Mouse (Mus musculus): ENCODE measurements at regions not wholly inside any gene's neighbourhood (a gene's known extent, or its start where the extent isn't known, plus 50 kb on each side); places are given as distances from the start of the nearest gene placed in this dataset.

DNA sequence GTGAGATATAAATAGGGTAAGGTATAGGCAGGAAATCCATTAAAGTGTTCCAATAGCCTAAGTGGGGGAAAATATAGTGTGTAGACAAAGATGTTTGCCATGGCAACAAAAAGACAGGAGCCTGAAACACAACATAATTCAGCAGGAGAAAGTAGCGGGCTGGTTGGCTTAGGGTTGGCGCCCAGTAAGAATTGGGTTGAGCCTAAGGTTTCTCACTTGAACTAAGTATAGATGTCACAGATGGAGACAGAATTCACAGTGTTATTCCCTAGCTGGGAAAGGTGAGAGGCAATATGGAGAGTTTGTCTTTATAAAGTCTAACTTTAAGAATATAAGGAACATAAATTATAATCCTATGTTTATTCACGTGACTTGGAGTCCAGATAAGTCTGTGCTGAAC lies 64.8 kb upstream of the Ogfrl1 start:
- Histone ChIP-seq H3K36me3 (ENCODE audit: insufficient read depth, low read length) (no peaks in the 10 kb centered on the region), H3K4me3 (replicated peaks; ENCODE audit: low read length) (no peak overlapping the region), H3K27me3 (ENCODE audit: insufficient read depth, low read length) (no peaks in the 10 kb centered on the region), H3K4me1 (replicated peaks; ENCODE audit: low read depth, low read length) (no peaks in the 10 kb centered on the region), H3K9me3 (ENCODE audit: low read length) (no peaks in the 10 kb centered on the region)
- TF ChIP-seq CTCF (conservative IDR thresholded peaks at IDR 0.05; ENCODE audit: low read length): no peak
- no peak for TF ChIP-seq POU5F1 (IDR thresholded peaks at IDR 0.05; ENCODE audit: borderline replicate concordance, low read length)
- no peak for TF ChIP-seq NANOG (IDR thresholded peaks at IDR 0.05; ENCODE audit: borderline replicate concordance, low read length)

DNA sequence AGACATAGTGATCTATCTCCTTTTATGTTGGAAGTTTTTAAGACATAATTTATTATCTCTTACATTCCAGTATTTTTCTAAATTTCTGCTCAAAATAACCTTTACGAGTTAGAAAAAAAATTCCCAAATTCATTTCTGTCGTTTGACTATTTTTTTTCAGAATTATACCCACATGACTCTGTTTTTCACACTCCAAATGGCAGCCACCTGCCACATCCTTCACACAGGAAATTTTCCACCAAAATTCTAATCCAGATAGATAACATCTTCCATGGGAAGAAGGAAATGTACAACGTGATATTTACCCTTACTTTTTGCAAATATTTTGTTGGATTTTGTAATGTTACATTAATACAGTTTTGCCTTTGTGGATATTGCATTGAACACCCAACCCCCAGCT lies 66.5 kb upstream of the Ogfrl1 start:
- TF ChIP-seq NANOG (IDR thresholded peaks at IDR 0.05; ENCODE audit: borderline replicate concordance, low read length) (no peak), POU5F1 (IDR thresholded peaks at IDR 0.05; ENCODE audit: borderline replicate concordance, low read length) (no peak), CTCF (conservative IDR thresholded peaks at IDR 0.05; ENCODE audit: low read length) (no peak)
- no peaks in the 10 kb centered on the region for H3K36me3 ChIP-seq (ENCODE audit: insufficient read depth, low read length)
- no peak overlapping the region for H3K4me3 ChIP-seq (replicated peaks; ENCODE audit: low read length)
- H3K4me1 ChIP-seq (replicated peaks; ENCODE audit: low read depth, low read length): no peaks in the 10 kb centered on the region
- H3K9me3 ChIP-seq (ENCODE audit: low read length): no peaks in the 10 kb centered on the region
- H3K27me3 ChIP-seq (ENCODE audit: insufficient read depth, low read length): no peaks in the 10 kb centered on the region

DNA sequence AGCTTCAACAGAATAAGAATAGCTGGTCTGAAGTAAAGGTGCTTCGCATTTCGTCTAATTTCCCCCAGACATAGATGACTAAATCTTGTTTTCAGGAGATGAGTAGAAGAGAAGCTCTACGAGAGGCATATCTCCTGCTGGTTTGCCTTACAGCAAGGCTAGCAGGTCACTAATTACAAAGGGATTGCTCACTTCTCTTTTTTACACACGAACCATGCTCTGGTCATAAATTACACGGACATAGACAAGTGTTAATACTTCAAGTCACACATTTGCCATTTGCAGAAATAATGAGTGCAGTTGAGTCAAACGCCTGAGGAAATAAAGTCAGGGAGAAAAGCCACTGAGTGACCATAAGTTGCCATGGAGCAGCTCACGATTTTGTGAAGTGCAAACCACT lies 68.8 kb upstream of the Ogfrl1 start:
- TF ChIP-seq POU5F1 (IDR thresholded peaks at IDR 0.05; ENCODE audit: borderline replicate concordance, low read length) (no peak), NANOG (IDR thresholded peaks at IDR 0.05; ENCODE audit: borderline replicate concordance, low read length) (no peak), CTCF (conservative IDR thresholded peaks at IDR 0.05; ENCODE audit: low read length) (no peak)
- no peaks in the 10 kb centered on the region for H3K4me1 ChIP-seq (replicated peaks; ENCODE audit: low read depth, low read length)
- no peaks in the 10 kb centered on the region for H3K36me3 ChIP-seq (ENCODE audit: insufficient read depth, low read length)
- H3K9me3 ChIP-seq (ENCODE audit: low read length): no peaks in the 10 kb centered on the region
- no peaks in the 10 kb centered on the region for H3K27me3 ChIP-seq (ENCODE audit: insufficient read depth, low read length)
- no peak overlapping the region for H3K4me3 ChIP-seq (replicated peaks; ENCODE audit: low read length)

DNA sequence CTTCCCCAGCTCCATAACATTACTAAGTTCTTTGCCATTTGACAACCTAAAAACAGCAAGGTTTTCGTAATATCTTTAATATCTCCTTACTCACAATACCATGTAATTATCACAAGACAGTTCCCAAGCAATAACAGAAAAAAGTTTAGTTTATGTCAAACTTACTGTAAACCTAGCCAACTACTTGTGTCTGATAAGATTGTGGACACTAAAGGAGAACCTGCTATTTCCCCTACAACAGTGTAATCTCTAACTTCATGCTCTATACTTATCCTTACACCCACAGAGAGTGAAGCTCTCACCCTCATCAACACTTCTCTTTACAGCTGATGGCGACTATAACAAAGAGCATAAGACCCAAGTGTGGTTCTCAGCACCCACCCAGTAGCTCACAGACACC lies 69.8 kb upstream of the Ogfrl1 start:
- Histone ChIP-seq H3K4me1 (replicated peaks; ENCODE audit: low read depth, low read length) (no peaks in the 10 kb centered on the region), H3K36me3 (ENCODE audit: insufficient read depth, low read length) (no peaks in the 10 kb centered on the region)

DNA sequence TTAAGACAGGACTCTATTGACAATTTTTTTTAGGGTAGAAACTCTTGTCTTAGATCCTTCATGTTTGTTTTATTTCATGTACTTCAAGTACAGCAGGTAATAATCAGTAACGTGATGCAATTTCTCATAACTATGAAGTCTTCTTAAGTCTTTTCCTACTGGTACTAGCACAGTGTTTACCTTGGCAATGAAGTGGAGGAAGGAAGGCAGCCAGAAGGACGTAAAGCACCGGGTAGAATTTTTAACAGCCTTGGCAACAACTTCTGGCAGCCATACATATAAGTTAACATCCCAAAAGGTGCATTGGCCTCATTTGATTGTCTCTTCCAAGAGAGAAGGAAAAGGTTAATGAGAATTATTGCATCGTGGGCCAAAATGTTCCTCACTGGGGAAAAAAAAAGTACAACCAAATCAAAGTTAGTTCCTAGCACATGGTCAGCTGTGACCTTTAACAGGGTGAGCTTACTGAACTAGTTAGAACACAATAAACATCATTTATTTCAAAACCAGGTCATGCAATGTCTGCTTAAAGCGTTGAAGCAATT lies 83.3 kb upstream of the Ogfrl1 start:
- Histone ChIP-seq H3K27me3 (ENCODE audit: insufficient read depth, low read length) (no peaks in the 10 kb centered on the region), H3K4me3 (replicated peaks; ENCODE audit: low read length) (no peak overlapping the region), H3K9me3 (ENCODE audit: low read length) (no peaks in the 10 kb centered on the region), H3K36me3 (ENCODE audit: insufficient read depth, low read length) (no peaks in the 10 kb centered on the region), H3K4me1 (replicated peaks; ENCODE audit: low read depth, low read length) (no peaks in the 10 kb centered on the region)
- no peak for TF ChIP-seq NANOG (IDR thresholded peaks at IDR 0.05; ENCODE audit: borderline replicate concordance, low read length)
- TF ChIP-seq POU5F1 (IDR thresholded peaks at IDR 0.05; ENCODE audit: borderline replicate concordance, low read length): no peak
- no peak for TF ChIP-seq CTCF (conservative IDR thresholded peaks at IDR 0.05; ENCODE audit: low read length)

More for the DNA sequence above, 69.8 kb upstream of the Ogfrl1 start:
- Histone ChIP-seq H3K4me3 (replicated peaks; ENCODE audit: low read length) (no peak overlapping the region), H3K27me3 (ENCODE audit: insufficient read depth, low read length) (no peaks in the 10 kb centered on the region), H3K9me3 (ENCODE audit: low read length) (no peaks in the 10 kb centered on the region)
- no peak for TF ChIP-seq CTCF (conservative IDR thresholded peaks at IDR 0.05; ENCODE audit: low read length)
- no peak for TF ChIP-seq POU5F1 (IDR thresholded peaks at IDR 0.05; ENCODE audit: borderline replicate concordance, low read length)
- no peak for TF ChIP-seq NANOG (IDR thresholded peaks at IDR 0.05; ENCODE audit: borderline replicate concordance, low read length)

DNA sequence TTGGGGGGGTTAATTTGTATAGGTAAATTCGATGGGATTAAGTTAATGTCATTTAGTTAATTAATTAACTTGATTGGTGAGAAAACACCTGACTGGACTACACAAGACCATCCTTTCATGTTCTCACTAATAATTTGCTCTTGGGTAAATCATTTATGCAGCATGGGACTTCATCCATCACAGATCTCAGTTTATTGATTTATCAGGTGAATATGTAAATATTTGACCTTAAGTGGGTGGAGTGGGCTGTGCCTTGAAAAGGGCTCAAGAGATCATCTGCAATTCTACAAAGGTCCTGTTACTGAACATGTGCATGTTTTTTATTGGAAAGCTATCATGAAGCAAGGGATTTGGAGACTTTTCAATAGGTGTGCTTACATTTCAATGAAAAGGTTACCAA lies 87.0 kb upstream of the Ogfrl1 start:
- Histone ChIP-seq H3K9me3 (ENCODE audit: low read length) (no peaks in the 10 kb centered on the region), H3K36me3 (ENCODE audit: insufficient read depth, low read length) (no peaks in the 10 kb centered on the region), H3K4me1 (replicated peaks; ENCODE audit: low read depth, low read length) (no peaks in the 10 kb centered on the region), H3K4me3 (replicated peaks; ENCODE audit: low read length) (no peak overlapping the region), H3K27me3 (ENCODE audit: insufficient read depth, low read length) (no peaks in the 10 kb centered on the region)
- no peak for TF ChIP-seq CTCF (conservative IDR thresholded peaks at IDR 0.05; ENCODE audit: low read length)
- TF ChIP-seq POU5F1 (IDR thresholded peaks at IDR 0.05; ENCODE audit: borderline replicate concordance, low read length): no peak
- no peak for TF ChIP-seq NANOG (IDR thresholded peaks at IDR 0.05; ENCODE audit: borderline replicate concordance, low read length)

DNA sequence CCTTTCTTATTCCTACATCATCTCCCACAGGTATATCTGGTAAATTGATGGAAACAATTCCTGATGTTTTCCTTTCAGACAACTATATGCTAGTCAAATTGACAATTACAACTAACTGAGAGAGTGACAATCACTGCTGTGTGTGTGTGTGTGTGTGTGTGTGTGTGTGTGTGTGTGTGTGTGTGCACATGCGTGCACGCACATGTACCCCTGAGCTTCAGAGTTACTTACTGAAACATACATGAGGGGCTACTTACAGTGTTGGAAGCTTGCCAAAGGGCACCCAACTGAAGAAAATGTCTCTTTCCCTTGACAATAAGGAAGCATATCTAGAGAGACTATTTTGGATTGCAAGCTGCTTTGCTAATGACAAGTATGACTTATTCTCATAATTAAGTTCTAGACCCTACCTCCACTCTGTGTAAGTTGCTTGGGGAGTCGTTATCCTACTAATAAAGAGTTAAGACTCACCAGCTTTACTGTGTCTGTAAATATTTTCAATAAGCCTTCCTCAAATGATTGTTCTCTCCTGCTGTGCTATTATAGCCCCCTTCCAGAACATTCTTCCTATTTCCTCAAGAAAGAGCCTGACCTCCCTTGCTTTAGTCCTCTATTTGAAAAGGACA lies 87.7 kb upstream of the Ogfrl1 start:
- H3K4me1 ChIP-seq (replicated peaks; ENCODE audit: low read depth, low read length): no peaks in the 10 kb centered on the region
- TF ChIP-seq CTCF (conservative IDR thresholded peaks at IDR 0.05; ENCODE audit: low read length) (no peak), NANOG (IDR thresholded peaks at IDR 0.05; ENCODE audit: borderline replicate concordance, low read length) (no peak), POU5F1 (IDR thresholded peaks at IDR 0.05; ENCODE audit: borderline replicate concordance, low read length) (no peak)
- no peaks in the 10 kb centered on the region for H3K27me3 ChIP-seq (ENCODE audit: insufficient read depth, low read length)

DNA sequence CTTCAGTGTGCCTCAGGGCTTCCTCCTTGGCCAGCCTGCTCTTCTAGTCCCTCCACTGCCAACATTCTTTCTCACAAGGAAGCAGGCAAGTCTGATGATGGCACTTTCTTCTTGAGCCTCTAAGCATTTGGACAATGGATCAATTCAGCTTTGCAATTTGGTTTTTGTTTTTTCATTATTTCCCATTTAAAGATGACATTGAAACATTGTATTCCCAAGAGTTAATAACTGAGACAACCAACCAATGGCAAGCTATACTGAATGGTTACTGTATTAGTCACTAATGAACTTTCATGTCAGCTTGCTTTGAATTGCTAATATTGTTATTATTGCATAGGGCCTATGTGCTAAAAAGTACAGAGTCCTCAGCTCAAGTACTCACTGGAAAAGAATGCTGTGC lies 89.5 kb upstream of the Ogfrl1 start:
- no peaks in the 10 kb centered on the region for H3K4me1 ChIP-seq (replicated peaks; ENCODE audit: low read depth, low read length)
- H3K9me3 ChIP-seq (ENCODE audit: low read length): no peaks in the 10 kb centered on the region
- no peaks in the 10 kb centered on the region for H3K36me3 ChIP-seq (ENCODE audit: insufficient read depth, low read length)
- H3K4me3 ChIP-seq (replicated peaks; ENCODE audit: low read length): no peak overlapping the region
- no peaks in the 10 kb centered on the region for H3K27me3 ChIP-seq (ENCODE audit: insufficient read depth, low read length)
- TF ChIP-seq POU5F1 (IDR thresholded peaks at IDR 0.05; ENCODE audit: borderline replicate concordance, low read length) (no peak), CTCF (conservative IDR thresholded peaks at IDR 0.05; ENCODE audit: low read length) (no peak), NANOG (IDR thresholded peaks at IDR 0.05; ENCODE audit: borderline replicate concordance, low read length) (no peak)

More for the DNA sequence above, 87.7 kb upstream of the Ogfrl1 start:
- H3K4me3 ChIP-seq (replicated peaks; ENCODE audit: low read length): no peak overlapping the region
- no peaks in the 10 kb centered on the region for H3K9me3 ChIP-seq (ENCODE audit: low read length)
- H3K36me3 ChIP-seq (ENCODE audit: insufficient read depth, low read length): no peaks in the 10 kb centered on the region

DNA sequence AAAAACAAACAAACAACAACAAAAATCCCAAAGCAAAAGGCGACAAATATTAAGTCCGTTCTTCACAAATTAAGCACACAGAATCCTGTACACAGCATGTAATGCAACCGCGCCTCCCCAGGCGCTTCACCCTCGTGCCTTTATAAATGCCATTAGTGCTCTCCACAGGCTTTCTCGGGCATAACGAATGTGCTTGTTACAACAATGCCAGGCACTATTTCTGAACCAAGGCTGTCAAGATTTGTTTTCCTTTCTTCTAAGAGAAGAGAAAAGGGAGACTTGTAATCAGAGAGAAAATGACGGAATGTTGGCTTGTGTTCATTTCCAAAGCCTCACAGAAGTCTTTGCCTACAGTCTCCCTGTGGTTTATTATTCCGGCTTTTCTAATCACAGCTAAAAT lies 93.1 kb upstream of the Ogfrl1 start:
- TF ChIP-seq NANOG (IDR thresholded peaks at IDR 0.05; ENCODE audit: borderline replicate concordance, low read length) (no peak), POU5F1 (IDR thresholded peaks at IDR 0.05; ENCODE audit: borderline replicate concordance, low read length) (no peak), CTCF (conservative IDR thresholded peaks at IDR 0.05; ENCODE audit: low read length) (no peak)
- peaks cover 7% of the 10 kb centered on the region; the same call in 1 of the 2 replicates for H3K9me3 ChIP-seq (ENCODE audit: low read length)
- no peaks in the 10 kb centered on the region for H3K27me3 ChIP-seq (ENCODE audit: insufficient read depth, low read length)
- H3K4me1 ChIP-seq (replicated peaks; ENCODE audit: low read depth, low read length): no peaks in the 10 kb centered on the region
- no peak overlapping the region for H3K4me3 ChIP-seq (replicated peaks; ENCODE audit: low read length)
- H3K36me3 ChIP-seq (ENCODE audit: insufficient read depth, low read length): no peaks in the 10 kb centered on the region
